Mouse (Mus musculus): ENCODE measurements around the gene Pced1b.

The Pced1b gene

DNA sequence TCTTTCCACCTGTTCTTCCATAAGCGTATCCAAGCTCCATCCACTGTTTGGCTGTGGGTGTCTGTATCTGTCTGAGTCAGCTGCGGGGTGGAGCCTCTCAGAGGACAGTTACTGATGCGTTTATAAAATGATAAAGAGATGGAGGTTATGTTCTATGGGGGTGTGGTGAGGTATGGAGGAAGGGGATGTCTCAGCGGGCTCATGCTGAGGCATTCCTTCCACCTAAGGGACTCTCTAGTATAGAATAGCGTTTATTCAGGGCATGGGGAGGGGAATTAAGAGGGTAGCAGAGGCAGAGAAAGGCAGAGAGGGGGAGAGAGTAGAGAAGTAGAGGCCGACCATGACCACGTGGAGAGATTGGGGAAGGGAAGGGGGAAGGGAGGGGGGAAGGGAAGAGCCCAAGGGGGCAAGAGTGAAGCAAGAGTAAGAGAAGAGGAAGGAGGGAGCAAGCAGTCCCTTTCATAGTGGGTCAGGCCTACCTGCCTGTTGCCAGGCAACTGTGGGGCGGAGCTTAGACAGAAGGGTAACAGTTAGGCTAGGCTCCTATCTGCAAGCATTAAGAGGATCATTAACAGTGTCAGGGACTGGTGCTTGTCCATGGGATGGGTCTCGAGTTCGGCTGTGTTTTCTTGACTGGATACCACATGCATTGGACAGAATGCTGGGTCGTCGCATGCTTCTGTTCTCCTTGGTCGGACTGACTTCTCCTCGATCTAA lies 90.9 kb downstream of the Pced1b start:
- no peak for TF ChIP-seq GATA4 (IDR thresholded peaks at IDR 0.05; ENCODE audit: insufficient replicate concordance, low read length)

DNA sequence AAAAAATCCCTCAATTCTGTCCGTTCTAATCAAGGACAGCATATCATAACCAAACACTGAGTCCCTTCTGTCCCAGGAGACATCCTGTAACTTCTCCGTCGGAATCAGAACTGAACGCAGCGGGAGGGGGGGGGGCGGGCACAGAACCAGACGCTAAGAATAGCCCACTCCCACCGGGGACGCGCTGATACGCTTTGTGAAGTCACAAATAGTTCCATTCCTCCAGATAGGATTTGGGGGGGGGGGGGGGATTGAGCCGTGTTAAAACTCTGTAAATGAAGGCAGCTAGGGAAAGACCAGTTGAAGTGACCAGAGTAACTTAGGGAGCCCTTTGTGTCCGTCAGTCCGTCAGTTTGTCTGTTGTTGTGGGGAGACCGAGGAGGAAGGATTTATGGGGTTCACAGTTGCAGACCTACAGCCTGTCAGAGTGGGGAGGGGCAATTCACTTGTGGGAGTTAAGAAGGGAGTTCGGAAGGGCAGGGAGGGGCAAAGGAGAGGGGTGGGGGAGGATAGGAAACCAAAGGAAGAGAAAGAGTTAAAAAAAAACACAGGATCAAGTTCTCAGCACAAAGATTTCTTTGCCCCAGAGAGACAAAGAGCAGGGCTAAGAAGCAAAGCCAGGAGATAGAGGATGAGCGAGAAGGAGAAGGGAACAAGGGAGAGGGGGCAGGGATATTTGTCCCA lies 91.6 kb downstream of the Pced1b start:
- no peak for TF ChIP-seq GATA4 (IDR thresholded peaks at IDR 0.05; ENCODE audit: insufficient replicate concordance, low read length)

DNA sequence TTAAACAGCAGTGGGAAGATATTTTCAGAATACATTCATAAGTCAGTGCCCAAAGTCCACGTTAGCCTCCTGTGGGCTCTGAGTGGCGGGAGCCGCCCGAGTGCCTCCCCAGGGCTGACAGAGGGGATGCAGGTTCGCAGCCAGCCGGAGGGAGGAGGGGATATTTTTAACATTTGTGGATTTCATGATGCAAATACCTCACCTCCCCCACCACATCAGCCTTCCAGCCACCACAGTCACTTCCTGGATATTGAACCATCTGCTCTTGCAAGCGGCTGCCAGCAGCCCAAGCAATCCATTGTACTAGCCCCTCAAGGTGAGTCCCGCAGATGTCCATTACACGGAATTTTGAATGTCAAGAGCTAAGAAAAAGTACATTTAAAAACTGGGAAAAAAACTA lies 95.4 kb downstream of the Pced1b start:
- no peak for TF ChIP-seq GATA4 (IDR thresholded peaks at IDR 0.05; ENCODE audit: insufficient replicate concordance, low read length)

DNA sequence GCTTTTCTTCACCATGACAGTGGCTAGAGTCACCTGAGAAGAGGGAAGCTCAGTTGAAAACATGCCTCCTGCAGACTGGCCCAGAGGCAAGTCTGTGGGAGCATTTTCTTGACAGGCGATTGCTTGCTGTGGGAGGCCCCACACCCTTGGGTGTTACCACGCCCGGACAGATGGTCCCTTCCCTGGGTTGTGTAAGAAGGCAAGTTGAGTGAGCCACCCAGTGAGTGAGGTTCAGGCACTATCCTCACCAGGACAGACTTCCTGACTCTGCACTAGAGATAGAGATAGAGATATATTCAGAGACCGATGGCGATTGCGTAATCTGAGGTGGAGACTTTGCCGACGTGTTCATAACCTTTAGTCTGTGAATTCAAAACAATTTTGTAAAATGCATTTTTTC lies 96.0 kb downstream of the Pced1b start:
- TF ChIP-seq GATA4 (IDR thresholded peaks at IDR 0.05; ENCODE audit: insufficient replicate concordance, low read length): no peak

DNA sequence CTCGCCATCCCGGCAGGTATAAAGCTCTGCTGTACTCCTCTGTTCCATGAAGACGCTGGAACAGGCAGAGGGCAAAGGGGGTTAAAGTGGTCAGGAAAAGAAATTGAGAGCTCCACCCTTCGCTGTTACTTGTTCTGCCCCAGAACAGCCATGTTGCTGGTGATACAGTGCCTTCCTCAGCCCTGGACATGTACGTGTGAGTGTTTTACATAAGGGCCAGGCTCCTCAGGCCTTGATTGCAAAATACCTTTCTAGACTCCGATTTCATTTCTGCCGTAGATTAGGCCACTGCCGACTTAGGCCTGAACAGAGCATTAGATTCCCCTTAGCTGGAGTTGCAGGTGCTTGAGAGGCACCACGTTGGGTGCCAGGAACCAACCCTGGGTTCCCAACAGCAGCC lies 97.0 kb downstream of the Pced1b start:
- no peak for TF ChIP-seq GATA4 (IDR thresholded peaks at IDR 0.05; ENCODE audit: insufficient replicate concordance, low read length)

DNA sequence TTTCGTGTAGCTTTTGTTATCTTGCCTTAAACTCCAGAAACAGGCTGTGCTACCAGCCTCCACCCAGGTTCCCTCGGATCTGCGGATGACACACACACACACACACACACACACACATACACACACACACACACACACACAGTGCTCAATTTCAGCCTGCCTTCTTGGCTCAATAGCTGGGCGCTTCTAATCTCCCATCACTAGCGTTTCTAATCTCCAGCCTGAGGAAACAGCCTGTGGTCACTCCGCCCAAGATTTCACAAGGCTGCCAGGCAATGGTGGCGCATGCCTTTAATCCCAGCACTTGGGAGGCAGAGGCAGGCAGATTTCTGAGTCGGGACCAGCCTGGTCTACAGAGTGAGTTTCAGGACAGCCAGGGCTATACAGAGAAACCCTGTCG lies 98.2 kb downstream of the Pced1b start:
- no peak for TF ChIP-seq GATA4 (IDR thresholded peaks at IDR 0.05; ENCODE audit: insufficient replicate concordance, low read length)

DNA sequence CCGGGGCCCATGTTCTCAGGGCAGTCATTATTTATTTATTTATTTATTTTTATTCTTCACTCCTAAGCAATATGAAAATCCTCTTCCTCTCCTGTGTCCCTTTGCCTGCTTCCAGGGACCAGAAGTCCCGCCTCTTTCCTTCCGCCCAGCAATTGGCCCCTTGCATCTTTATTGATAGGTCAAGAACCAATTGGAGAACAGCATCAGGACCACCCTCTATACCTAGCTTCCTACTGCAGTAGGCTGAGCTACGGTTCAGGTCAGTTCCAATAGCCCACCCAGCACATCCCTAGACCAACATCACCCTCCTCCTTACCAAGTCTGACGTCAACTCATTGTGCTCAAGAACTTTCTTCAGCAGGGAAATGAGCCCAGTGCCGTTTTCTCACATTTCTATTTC lies 99.0 kb downstream of the Pced1b start:
- TF ChIP-seq GATA4 (IDR thresholded peaks at IDR 0.05; ENCODE audit: insufficient replicate concordance, low read length): no peak

DNA sequence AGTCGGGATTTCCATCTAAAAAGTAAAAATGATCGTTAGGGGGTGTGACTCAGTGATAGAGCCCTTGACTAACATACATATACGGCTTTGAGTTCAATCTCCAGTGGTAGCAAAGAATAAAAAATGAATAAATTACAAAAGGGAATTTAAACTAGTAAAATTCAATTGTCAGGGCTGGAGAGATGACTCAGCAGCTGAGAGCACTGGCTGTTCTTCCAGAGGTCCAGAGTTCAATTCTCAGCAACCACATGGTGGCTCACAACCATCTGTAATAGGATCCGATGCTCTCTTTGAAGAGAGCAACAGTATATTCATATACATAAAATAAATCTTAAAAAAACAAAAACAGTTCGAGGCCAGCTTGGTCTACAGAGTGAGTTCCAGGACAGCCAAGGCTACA lies 99.5 kb downstream of the Pced1b start:
- TF ChIP-seq GATA4 (IDR thresholded peaks at IDR 0.05; ENCODE audit: insufficient replicate concordance, low read length): no peak

DNA sequence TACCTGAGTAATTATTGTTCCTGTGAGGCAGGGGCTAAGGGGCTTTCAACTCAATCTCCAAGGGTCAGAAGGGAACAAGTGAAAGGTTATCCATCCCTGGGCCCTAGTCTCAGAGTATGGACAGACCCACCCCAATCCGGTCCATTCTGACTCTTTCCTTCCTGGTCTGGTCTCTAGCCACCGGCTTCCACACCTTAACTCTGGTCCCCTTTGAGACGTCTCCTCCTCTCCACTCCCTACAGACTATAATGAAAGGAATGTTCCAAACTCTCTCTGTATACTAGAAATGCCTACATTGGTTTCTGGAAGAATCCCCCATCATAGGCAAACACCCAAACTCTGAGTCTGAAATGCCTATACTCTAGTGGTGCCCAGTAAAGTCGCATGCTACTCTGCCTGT lies 100.0 kb downstream of the Pced1b start:
- no peak for TF ChIP-seq GATA4 (IDR thresholded peaks at IDR 0.05; ENCODE audit: insufficient replicate concordance, low read length)

DNA sequence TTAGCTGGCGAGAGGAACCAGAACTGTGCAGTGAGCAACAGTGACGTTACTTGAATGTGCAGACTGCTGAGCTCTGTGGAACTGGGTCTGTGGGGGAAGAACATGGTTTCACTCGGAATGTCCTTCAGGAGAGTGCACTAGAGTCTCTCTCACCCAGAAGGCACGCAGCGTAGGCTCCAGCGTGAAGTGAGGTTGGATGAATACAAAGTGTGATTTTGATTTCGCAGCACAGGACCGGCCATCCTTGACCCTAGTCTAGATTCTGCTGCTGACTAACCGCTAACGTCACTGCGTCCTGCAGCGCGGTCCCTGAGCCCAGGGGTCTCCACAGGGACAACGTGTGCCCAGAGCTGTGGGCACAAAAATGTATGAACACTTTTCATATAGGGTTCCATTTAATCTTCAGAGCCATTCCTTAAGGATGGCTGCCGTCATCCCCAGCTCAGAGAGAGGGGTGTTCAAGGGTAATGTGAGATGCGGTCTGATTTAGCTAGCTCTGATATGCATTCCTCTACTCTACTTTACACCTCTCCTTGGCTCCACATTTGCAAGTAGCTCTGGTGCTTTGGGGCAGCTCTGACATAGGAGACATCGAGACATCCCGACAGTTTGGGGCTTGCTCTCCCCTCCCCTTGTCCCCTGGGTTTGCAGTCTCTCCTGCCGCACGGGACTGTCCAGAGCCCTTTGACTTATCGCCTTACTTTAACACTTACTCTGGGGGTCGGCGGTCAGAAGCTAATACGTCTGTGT lies 101.8 kb downstream of the Pced1b start:
- TF ChIP-seq GATA4 (IDR thresholded peaks at IDR 0.05; ENCODE audit: insufficient replicate concordance, low read length): no peak

DNA sequence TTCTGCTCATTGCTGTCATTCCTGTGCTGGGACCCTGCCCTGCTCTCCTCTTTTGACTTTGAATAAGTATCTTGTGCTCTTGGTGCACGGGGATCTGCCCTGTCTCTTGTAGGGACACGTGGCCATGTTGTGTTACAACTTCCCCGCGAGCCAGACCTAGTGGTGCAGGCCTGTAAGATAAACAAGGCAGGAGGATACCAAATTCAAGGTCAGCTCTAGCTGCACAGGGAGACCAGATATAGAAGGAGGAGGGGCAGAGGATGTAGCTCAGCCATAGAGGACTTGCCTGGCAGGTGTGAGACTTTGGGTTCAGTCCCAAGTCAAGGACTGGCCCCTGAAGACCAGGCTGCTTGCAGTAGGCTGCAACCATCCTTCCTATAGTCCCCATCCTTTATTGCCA lies 103.6 kb downstream of the Pced1b start:
- TF ChIP-seq GATA4 (IDR thresholded peaks at IDR 0.05; ENCODE audit: insufficient replicate concordance, low read length): no peak

DNA sequence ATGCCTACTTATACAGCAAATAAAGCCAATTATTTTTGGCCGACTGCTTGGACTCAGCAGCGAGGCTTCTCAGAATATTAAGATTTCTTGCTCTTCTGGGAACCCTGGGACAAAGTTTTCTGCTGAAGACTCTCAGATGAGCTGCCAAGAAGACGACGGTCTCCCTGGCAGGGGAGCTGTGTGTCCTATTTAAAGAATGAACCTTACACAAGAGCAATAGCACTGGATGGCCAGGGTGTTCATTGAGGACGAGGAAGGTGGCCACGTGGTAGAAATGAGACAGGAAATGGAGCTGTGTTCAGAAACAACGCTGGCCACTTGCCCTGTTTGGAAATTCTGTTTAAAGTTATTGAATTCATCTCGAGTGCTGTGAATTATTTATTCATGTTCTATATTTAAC lies 104.1 kb downstream of the Pced1b start:
- no peak for TF ChIP-seq GATA4 (IDR thresholded peaks at IDR 0.05; ENCODE audit: insufficient replicate concordance, low read length)

DNA sequence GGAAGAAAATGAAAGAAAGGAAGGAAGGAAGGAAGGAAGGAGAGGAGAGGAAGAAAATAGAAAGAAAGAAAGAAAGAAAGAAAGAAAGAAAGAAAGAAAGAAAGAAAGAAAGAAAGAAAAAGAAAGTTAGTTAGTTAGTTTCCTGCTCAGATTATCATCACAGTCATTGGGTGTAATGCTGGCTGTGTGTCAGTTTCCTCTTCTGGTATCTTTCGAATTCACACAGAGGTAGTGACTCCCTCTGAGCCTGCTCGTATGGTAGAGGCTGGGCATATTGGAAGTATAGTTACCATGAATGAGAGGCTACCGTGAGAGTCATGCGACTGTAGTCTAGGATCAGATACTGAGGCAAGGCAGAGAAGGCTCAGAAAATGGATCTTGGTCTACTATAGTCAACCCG lies 104.8 kb downstream of the Pced1b start:
- TF ChIP-seq GATA4 (IDR thresholded peaks at IDR 0.05; ENCODE audit: insufficient replicate concordance, low read length): no peak

DNA sequence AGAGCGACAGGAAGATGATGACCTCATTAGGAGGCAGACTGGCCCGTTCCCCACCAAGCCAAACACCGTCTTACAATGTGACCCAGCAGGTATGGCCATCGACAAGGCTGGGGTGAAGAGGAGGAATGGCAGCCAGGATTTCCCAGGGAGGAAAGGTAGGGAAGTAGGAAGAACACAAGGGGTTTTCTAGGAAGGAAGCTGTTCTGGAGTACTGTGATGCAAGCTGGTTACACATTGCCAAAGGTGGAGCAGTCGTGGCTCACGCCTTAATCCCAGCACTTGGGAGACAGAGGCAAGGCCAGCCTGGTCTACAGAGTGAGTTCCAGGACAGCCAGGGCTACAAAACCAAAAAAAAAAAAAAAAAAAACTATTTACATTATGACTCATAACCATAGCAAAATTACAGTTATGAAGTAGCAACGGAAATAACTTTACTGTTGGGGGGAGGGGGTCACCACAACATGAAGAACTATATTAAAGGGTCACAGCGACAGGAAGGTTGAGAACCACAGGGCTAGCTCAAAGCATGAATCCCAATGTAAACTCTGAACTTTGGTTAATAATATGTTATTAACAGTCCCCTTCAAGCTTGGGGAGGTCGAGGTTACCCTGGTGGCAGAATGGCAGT lies 108.9 kb downstream of the Pced1b start:
- TF ChIP-seq GATA4 (IDR thresholded peaks at IDR 0.05; ENCODE audit: insufficient replicate concordance, low read length): no peak

DNA sequence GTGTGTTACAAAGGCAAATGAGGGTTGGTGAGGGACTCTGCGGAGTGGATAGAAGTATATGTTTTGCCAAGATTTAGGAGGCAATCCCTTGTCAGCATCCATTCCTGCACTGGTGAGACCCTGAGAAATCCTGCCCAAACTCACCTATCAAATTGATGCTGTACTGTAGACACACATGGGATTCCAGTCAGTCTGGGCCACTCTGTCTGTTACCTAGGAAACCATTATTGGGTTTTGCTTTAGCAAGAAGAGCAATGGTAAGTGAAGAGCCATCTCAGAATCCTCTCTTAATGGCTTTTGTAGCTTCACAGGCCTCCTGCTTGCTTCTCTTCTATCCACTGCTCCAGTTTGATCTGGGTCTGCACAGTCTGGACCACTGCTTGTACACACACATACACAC lies 110.1 kb downstream of the Pced1b start:
- no peak for TF ChIP-seq GATA4 (IDR thresholded peaks at IDR 0.05; ENCODE audit: insufficient replicate concordance, low read length)
